Mouse (Mus musculus) spleen, adult 2 months (tissue): ENCODE data around the gene Abl1.

Experiments used
- CTCF ChIP-seq: fragments of 200-500 bp; IDR thresholded peaks from 2 replicates; pipeline ENCODE4 v1.5.1; 2011; ENCODE audit warnings: mild to moderate bottlenecking, inconsistent platforms; ENCODE audit not compliant: insufficient read depth, insufficient read length, insufficient replicate concordance; ENCODE audit errors: extremely low read depth
- POLR2A ChIP-seq: fragments of 200-500 bp; IDR thresholded peaks from 2 replicates; pipeline ENCODE4 v1.6.1; 2011; ENCODE audit warnings: low read depth, low read length, inconsistent platforms

- TF ChIP-seq CTCF = no peak
- TF ChIP-seq POLR2A = no peak
Observed at GRCm38 (mm10) chr2:31846692-31847660, 158.8 kb downstream of the Abl1 start.
